Mouse (Mus musculus): ENCODE measurements around the gene Creb3l2.

DNA sequence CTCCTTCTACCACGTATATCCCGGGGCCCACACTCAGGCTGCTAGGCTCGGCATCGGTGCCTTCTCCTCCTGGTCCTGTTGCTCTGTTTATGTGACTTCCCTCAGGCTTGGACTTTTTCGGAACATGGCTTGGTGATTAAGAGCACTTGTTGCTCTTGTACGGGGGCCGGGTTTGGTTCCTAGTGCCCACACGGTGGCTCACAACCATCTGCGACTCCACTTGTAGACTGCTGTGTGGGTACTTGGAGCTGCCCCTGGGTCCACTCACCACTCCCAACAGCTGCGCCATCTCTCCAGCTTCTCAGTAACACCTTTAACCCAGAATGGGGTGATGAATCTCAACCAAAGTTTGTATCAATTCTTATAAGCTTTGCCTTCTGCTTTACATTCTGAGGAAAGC is 27.4 kb downstream of the Creb3l2 start:
- TF ChIP-seq POLR2A (IDR thresholded peaks at IDR 0.05; ENCODE audit: borderline replicate concordance, control insufficient read depth, low read depth, low read length) = no peak
- TF ChIP-seq CTCF (IDR thresholded peaks at IDR 0.05; ENCODE audit: control insufficient read depth, insufficient read depth, low read length) = no peak

Measured in bone marrow, adult 2 months (tissue).